Mouse (Mus musculus): ENCODE data around the gene Pheta2. TPM values are rescaled to one million over a fixed set of nuclear protein-coding genes. Genes with fewer than 3 reads are reported as not detected.
"Not testable (repeated sequence)": the region's sequence is repeated elsewhere in the genome, so short reads cannot be mapped to it uniquely, and the experiment has no call there.

Gene Pheta2
- total RNA-seq, 2 experiments from 2014 or later, result 3.5 to 3.7 TPM

DNA sequence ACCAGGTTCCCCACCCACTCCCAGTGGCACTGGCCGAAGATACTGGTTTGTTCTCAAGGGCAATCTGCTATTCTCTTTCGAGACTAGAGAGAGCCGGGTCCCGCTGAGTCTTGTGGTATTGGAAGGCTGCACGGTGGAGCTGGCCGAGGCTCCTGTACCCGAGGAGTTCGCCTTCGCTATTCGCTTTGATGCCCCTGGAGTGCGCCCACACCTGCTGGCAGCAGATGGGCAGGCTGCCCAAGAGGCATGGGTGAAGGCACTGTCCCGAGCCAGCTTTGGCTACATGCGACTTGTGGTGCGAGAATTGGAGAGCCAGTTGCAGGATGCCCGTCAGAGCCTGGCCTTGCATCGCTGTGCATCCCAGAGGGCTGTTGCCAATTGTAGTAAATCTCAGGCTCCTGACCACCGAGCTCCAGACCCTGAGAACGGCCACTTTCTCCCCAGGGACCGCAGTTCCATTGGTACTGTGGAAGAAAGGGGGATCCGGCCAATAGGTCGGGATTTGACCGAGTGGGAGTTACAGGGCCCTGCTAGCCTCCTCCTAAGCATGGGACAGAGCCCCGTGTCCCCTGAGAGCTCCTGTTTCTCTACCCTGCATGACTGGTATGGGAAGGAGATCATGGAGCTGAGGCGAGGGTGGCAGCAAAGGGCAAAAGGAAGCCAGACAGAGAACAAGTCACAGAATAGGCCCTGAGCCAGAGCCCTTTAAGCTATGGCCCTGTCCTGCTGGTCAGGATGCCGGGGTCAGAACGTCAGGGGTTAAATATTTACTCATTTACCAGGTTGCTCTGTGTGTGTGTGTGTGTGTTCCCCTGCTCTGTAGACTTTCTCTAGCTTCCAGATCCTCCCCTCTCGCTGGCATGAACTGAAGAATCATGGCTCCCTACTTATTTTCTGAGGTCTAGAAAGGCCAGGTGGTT, 4.9 kb downstream of the Pheta2 start:
- DNase-seq, result no peak

DNA sequence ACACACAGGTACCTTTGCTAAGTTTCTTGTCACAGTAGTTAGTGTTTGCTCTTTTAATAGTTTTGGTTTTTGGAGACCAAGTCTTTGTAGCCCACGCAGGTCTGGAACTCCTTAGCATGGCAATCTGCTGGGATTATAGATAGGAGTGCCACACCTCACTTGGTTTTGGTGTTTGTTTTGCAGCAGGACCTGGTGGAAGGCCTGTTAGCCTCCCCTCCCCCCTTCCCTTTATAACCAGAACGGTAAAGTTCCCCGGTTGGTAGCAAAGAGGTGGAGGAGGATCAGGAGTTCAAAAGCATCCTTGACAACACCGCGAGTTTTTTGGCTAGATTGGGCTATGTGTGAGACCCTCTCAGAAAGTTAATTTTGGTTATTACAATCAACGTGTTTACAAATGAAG, 6.2 kb downstream of the Pheta2 start:
- DNase-seq, result no peak

DNA sequence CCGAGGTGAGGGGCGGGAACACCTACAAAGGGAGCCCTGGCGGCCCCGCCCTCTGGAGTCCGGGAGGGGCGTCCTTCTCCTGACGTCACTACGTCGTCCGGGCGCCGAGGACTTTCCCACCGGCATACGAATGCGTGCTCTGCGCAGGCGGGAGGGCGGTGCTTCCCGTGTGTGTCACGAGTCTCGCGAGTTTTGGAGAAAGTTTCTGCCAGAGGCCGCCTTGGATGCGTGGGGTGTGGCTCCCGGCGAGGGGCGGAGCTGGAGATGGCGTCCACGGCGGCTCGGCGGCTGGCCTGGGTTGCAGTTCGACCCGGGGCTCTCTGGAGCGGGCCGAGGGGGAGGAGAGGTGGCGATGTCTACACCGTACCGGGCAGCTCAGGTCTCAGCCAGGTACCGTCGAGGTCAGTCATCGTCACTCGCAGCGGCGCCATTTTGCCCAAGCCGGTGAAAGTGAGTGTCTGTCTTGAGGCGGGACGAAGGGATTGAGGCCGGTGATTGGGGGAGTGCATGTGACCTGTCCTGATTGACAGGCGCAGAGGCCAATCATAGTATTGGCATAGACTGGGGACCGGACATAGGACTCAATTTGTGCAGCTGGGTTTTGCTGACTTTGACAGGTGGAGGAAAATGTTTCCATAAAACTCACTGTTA, 7.2 kb downstream of the Pheta2 start:
- peak; percentile 97 for DNase-seq

DNA sequence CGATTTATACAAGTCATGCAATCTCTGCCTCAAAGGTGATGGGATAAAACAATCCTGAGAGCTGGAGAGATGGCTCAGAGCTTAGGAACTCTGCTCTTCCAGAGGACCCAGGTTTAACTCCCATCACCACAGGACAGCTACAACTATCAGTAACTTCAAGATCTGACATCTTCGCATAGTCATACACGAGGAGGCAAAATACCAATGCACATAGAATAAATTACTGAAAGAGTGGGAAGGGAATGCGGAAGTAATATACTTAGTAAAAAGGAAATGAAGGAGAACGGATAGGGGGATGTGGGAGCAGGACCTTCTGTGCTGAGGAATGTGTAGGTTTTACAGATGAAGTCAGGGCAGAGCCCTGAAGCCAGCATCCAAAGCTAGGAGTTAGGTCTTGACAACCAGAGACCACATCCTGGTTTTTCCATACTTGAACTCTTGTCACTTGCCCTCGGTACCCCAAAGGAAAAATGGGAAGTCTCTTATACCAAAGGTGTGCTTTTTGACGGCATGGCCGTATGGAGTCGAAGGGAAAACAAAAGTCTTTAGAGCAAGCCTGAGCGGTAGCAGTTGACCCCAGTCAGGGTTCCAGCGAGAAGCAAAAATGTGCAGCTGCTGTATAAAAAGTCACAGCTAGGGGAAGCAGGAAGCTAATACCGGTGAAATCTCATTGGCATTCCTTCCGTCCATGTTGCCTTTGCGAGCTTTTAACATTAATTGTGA, 8.0 kb downstream of the Pheta2 start:
- DNase-seq, result no peak

DNA sequence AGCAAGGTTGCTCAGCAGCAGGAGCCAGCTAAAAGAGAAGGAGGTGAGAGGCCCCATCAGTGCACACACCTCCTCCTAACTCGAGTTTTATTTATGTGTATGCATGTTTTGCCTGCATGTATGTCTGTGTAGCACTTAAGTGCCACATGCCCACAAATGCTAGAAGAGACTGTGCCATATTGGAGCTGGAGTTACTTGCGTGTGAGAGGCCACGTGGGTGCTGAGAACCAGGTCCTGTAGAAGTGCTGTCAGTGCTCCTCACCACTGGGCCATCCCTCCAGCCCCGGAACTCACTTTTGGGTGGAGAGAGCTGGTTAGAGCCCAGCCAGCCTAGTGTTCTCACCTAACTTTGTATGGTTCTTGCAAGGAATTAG, 8.5 kb downstream of the Pheta2 start:
- no peak for DNase-seq

DNA sequence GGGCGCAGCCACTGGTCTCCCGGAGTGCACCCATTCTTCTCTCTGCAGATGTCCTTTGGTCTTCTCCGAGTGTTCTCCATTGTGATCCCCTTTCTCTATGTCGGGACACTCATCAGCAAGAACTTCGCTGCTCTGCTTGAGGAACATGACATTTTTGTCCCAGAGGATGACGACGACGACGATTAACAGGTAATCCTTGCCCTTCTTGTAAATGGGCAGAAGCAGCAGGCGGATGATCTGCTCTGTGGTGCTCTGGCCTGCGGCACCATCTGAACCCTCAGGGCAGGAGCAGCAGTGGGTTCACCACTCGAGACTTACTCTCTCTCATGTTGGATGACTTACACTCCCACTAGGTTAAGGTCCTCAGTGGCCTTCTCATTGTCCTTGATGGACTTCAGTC, 9.1 kb downstream of the Pheta2 start:
- no peak for DNase-seq

DNA sequence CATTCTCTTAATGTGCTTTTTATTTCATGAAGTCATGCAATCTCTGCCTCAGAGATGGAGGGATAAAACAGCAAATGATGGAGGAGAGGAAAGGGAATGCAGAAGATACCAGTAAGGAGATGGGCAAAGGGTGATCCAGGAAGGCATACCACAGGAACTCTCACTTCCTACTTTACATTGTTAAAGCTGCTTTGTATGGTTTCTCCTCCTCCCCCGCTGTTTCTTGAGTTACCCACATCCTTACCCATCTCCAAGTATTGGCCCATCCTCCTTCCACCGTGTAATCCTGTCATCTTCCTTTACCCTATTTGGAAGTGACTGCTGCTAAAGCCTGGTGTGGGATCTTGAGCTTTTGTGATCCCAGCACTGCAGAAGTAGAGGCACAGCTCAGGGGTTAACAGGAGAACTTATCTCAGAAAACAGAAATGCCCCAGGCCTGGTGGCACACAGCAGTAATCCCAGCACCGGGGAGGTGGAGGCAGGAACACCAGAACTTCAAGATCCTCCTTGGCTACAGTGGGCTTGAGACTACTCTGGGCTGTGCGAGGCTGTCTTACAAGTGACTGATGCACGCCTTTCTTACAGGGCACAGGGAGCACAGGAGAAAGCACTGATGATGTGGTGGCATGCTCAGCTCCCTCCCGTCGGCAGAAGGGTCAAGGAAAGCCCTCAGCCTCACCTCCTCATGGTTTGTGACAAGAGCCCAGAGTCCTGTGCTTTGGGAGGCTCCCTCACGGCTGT, 9.7 kb downstream of the Pheta2 start:
- no peak for DNase-seq

DNA sequence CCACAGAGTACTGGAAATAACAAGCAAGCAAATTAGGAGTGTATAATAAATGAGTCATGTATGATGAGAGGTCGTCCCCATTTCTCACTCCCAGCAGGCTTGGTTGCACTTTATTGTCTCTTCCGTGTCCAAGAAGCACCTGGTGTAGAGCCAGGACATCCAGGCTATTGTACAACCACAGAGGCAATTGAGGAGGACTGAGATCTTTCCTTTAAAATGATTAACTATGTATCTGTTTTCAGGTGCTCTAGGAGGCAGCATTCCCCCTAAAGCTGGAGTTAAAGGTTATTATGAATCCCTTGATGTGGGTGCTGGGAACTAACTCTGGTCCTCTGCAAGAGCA, 10.2 kb downstream of the Pheta2 start:
- no peak for DNase-seq

DNA sequence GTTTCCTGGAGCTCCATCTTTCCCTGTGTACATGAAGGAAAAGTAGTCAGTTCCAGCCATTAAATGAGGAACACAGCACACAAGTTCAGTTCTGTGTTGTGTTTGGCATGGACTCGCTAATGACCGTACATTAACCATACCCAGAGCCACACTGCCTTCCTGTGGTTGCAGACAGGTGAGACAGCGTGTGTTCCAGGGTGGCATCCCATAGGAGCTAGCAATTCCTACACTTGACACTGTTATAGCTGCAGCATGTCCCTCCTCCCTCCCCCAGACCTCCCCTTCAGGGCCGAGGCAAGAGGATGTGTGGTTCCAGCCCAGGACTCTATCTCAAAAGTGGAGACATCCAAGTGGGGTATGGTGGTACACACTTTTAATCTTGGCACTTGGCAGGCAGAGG, 11.6 kb downstream of the Pheta2 start:
- DNase-seq, result no peak

DNA sequence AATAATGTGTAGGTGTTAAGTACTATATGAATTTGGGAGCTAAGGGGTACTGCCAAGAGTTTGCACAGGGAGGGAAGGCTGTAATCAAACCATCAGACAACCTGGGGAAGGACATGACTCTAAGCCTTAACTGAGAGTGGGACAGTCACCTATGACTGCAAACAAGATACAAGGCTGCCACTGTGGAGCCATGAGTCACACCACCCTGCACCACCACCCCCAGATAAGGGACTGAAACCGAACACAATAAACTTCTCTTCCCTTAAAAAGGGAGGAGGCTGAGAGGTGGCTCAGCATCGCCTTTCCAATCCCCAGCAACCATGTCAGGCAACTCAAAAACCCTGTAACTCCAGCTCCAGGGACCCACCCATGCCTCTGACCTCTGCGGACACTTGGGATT, 12.7 kb downstream of the Pheta2 start:
- no peak for DNase-seq

DNA sequence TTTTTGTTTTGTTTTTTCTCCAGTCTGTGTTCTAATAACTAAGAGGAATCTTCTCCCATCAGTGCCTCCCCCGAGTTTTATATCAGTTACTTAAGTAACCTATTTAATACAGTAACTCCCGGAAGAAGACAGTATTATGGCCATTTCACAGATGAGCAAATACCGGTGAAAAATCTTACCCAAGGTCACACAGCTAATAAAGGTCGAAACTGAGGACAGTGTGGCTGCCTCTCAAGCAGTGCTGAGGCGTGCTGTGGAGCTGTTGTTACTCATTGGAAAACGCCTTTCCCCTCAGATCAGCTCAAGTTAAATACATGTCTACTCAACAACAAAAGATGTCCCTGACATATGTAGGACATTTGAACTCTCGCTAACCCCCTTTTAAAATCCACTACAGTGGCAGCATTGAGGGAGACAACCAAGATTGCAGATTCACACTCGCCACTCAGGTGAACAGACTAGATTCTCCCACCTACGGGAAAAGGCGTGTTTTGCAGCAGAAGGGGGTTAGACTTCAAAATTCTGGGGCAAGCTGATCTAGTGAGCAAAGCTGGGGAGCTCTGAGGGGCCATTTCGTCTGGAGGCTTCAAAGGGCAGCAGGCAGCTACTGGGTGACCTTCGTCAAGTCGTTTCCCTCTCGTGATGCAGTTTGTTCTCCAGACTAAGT, 14.5 kb downstream of the Pheta2 start:
- DNase-seq, result peak; percentile 40

DNA sequence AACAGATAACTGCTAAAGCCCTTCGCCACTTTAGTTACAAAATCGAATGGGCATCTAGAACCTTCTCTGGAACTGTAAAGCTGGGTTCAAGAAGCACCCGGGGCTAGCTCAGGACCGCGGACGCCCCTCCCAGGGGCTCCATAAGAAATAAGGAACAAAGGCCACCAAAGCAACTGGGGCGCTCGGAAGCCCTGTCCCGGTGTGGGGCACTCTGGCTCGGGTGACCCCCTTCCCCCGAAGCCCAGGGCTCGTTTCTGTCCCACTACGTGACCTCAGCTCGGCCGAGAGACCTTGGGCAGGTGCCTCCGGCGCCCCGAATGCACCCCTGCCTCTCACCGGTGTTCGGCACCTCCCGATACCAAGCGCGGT, 15.0 kb downstream of the Pheta2 start:
- DNase-seq, result no peak

DNA sequence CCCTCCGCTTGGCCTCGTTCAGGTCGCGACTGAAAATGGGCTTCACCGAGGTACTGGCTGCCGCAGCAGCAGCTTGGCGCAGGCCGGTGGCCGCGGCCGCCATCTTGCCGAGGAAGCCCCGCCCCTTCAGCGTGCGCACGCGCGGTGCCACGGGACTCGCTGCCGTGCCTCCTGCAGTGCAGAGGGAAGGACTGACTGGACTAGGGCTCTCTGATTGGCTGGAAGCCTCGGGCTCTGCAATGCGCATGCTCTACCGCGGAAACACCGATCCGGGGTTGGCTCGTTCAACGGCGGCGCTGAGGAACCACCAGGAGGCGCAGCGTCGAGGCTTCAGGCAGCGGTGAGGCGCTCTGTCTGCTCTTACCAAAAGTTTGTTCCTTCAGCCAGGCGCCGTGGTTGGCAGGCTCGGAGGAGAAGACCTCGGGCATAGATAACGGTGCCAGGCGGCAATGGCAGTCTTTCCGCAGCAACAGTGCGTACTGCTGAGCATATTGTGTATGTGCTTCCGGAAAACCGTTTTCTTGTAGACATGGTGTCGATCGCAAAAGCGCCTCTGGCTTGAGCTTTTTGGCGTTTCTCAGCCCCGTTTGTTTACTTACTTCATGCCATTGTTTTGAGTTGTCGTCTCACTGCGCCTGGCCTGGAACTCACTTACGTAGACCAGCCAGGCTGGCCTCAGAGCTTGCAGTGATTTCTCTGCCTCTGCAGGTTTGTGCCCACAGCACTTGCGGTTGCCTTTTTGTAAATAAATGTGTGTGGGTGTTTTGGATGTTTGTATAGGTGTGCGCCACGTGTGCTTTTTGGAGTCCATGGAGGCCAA, 15.6 kb downstream of the Pheta2 start, which contains the start of gene Ndufa6:
Gene Ndufa6 (minus strand): TSS at position 197 of the 820 bp plus-strand sequence.
- peak; percentile 98 for DNase-seq

DNA sequence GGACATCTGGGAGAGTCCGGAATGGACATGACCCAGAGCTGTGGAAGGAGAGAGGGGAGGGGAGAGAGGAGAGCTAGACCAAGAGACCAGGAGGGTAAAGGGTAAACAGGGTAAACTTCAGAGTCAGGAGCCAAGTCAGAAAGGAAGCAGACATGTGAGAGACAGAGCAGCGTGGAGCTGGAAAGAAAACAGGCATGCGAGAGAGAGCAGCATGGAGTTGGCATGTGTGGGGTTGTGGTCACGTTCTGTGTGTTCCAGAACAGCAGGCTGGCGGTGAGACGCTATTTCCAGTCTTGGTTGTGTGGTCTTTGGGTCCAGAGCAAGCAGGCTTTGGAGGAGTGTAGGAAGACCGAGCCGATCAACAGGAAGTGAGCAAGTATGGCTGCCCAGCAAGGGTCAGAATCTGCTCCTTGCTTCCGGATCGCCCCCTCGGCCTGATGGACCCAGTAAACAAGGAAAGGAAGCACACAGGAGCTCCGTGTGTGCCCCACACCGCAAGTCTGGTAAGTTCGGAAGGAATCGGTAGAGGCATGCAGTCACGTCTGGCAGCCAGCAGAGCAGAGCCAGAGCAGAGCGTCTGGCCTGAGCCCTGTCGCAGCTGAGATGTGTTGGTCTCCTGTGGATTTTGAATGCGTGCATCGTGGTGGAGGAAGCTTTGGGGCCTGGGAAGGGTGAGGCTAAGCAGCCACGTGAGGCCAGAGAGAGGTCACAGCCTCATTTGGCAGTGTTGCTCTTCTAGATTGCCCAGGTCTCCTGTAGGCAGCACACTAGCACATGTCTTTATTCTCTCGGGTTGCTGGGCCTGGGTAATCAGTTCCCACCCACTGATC, 19.9 kb downstream of the Pheta2 start:
- peak; percentile 44 for DNase-seq

DNA sequence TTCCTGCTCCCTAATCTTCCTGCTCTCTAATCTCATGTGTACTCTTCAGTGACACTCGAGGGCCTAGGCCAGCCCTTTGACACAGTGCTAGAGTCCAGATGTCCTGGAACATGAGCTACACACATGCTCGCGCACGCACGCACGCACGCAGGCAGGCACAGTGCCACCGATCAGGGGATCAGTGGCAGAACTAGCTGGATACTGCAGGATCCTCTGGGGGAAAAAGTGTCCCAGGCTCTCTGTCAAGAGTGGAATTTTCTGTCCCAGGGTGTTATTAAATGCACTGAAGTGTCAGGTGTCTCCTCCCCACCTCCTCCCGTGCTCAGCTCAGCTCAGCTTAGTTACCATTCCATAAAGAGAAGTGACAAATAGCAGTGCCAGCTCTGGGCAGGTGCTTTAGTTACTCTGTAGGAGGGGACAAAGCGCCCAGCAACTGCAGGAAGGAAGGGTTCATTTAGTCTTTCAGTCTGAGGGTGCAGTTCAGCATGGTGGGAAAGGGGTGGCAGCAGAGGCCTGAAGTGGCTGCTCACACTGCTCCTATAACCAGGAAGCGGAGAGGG, 22.8 kb downstream of the Pheta2 start:
- DNase-seq, result no peak

DNA sequence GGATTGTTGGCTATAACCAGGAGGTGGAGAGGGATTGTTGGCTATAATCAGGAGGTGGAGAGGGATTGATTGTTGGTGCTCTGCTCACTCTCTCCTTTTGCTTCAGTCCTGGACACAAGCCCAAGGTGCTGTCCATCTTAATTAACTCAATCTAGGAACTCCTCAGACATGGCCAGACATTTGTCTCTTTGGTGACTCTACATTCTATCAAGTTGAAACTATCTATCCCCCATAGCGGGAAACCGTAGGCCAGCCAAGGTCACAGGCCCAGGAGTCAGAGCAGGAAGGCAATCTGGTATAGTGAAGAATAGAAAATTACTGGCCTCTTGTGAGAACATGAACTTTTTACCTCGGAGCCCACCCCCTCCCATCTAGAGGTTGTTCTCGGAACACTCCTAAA, 23.5 kb downstream of the Pheta2 start:
- no peak for DNase-seq

DNA sequence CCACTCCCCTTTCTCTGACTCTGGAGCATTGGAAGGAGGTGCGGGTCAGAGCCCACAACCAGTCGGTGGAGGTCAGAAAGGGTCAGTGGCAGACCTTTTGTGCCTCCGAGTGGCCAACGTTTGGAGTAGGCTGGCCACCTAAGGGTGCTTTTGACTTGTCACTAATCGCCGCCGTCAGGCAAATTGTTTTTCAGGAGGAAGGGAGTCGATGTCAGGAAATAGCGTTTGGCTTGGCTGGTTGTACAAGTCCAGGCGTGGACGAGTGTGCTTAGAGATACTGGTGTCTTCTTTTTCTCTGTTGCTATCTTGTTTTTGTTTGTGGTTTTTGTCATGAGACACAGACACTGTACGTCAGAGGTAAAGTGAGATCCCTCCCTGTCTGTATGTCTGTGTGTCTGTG, 25.1 kb downstream of the Pheta2 start:
- not testable (repeated sequence) for DNase-seq

DNA sequence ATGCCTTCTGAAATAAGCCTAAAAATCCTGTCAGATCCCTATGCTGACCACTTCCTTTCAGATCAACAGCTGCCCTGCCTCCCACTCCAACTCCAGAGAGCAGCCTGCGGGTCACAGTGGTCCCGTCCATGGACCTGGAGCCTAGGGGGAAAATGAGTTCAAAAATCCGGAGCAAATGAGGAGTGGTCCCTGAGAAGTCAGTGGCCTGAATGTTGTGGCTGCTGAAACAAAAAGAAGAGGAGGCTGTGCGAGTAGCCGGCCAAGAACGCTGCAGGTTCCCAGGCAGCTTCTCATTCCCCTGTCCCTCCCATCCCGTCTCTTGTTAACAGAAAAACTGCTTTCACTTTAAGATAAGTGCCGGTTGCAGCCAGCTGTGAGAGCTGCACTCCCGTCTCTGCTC, 25.8 kb downstream of the Pheta2 start:
- DNase-seq, result not testable (repeated sequence)

DNA sequence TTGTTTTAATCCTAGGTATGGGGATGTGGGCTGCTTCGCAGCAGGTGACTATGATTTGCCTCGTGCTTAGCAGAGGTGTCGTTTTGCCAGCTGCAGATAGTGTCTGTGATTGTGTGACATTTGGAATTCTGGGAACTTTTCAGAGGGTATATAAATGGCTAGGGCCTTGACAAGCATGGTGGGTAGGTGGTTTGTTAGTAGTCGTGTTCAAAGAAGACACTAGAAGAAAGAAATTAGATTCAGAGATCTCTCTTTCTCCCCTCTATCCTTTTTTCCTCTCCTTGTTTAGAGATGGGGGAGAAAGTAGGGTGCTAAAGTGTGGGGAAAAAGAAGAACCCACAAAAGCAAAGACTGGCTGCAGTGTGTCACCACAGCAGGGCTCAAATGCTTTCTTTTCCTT, 29.4 kb downstream of the Pheta2 start:
- no peak for DNase-seq

DNA sequence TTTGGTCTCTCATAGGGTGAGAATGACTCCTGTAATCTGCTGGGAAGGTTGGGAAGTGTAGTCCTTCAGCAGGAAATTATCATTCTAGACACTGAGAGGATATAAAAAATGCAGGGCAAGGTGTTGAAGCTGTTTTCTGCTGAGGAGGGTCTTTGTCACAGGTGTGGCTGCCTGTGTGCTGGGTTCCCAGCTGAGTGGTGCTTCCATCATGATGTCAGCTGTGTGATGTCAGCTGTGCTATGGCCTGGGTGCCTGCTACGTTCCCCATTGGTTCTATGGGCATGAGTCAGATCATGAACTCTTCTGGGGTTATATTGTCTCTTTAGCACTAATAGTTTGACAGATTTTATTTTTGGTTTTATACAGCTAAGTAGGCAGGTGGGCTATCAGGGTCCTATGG, 30.1 kb downstream of the Pheta2 start:
- no peak for DNase-seq

Measured in adrenal gland, postnatal 10 days (tissue).